Mouse (Mus musculus) cerebellum, postnatal 4 days (tissue): ENCODE measurements around the gene Ighmbp2.

Experiments used
- DNase-seq, 2 experiments: peaks; one replicate each; pipeline ENCODE4 v3.0.0; 2022; ENCODE audit warnings: low spot score in 2 of 2, mixed read lengths in 1 of 2

Ighmbp2 gene

DNA sequence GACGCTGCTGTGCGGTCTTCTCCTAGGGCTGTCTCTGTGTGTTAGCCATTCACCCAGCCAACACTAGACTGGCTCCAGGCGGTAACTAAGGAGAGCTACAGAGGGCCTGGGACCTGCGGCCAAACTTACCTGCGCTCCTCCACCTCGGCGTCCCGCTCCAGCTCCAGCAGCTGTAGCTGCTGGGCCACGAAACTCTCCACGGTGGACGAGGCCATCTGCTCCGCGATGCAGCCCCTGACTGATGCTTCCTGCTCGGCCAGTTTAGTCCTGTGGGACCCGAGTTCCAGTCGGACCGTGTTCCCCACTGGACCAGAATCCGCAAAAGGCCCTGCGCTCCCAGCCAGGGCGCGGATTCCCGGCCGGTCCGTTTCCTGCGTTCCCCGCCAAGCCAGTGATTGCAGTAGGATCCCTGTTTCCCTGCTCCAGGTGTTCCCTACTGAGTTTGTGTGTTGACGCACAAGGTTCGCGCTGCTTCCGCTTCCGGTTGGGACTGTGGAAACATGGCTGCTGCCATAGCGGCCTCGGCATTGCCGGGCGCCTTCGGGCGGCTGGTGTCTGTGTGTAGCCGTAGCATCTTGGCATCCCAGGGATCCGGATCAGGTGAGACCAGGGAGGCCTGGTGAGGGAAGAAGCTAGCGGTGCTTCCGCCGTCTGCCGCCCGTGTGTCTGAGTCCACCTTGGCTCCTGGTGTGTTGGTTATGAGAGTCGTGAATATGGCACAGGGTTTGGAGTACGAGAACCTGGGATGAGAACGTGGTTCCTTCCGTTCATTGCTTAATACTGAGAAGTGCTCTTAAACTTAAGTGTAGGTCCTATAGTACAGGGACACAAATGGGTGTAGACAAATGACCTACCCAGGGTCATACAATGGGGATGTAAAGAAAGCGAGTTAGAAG, at the start of gene Ighmbp2, which contains the start of gene Mrpl21:
Gene Ighmbp2 (minus strand): TSS at position 446 of the 896 bp plus-strand sequence.
Gene Mrpl21 (plus strand): TSS at position 330 of the 896 bp plus-strand sequence.
- peak; percentile 86 to 94 for DNase-seq

DNA sequence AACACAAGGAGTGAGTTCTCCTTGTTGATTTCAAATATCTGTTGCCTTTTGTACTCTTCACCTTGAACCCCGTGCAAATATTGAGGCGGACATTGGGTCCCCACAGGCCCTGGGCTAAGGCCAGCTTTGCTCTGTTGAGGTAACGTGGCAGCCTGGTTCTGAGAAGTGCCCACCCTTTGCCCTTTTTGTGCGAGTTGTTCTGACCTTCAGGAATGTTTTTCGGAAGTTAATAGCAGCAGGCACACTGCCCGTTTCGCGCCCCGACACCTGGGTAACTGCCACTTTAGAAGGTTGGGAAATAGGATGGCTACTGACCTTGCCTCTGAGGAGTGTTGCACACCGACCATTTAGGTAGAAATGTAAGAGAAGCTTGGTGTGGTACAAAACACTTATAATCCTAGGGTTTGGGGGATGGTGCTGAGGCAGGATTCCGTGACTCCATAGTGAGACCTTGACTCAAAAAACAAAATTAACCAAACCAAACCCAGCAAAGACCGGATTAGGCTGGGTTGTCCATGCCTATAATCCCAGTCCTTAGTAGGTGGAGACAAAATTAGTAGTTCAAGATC, 43.7 kb upstream of the Ighmbp2 start:
- DNase-seq: no peak

DNA sequence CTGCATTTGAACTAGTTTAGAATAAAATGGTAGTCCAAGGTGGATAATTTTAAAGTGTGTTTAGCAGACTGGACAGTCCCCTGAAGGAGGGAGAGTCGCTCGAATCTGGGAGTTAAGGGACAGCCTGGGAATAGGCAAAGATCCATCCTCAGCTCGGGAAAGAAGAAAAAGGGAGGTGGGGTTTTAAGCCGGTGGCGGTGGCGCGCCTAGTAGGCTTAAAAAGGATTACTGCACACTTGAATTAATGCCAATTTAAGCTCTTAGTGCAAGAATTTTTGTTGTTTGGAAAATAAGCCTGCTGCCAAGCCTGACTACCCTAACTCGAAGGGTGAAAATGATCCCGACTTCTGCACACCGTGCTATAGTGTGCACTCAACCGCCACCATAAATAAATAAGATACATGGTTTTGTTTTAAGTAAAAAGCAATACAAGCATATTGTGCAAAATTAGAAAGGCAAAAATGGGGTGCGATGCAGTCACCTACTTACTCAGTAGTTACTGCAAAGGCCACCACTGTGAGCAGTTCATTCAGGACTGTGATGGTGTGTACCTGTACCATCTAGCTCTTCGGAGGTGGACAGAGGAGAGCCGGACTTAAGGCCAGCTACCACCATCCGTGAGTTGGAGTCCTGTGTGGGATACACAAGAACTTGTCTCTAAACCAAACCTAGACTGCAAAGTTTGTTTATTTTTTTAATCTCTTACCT, 43.1 kb upstream of the Ighmbp2 start:
- no peak for DNase-seq

DNA sequence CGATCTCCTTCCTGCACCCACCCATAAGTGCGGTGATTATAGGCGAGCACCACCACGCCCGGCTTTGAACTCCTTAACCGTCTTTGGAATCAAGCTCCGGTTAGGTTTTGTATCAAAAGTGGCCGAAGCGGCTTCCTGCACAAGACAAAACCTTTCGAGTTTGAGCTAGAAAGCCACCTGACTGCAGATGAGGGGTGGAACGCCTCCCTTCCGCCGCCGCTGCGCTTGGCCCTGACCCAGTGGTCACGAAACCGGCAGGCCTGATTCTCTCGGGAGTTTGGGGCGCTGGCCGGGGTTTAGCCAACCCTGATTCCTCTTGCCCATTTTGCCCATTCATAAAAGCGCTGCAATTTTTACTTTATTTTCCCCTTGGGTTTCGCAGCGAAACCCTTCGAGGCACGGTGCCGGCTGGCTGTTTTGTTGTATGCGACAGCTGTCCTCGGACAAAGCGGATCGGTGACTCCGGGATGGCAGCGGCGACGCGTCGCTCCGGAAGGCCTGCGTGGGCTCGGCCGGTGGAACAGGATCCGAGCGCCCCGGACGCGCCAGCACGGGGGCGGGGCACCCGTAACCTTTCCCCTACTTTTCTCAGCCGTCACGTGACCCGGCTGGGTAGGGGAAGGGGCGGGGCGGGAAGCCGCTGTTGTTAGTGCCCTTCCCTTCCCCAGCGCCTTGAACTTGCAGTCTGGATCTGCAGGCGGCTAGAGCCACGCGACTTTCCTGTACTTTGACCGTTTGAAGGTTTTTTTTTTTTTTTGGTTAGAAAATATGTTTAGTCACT, 42.3 kb upstream of the Ighmbp2 start:
- DNase-seq: peak; percentile 70 to 87

DNA sequence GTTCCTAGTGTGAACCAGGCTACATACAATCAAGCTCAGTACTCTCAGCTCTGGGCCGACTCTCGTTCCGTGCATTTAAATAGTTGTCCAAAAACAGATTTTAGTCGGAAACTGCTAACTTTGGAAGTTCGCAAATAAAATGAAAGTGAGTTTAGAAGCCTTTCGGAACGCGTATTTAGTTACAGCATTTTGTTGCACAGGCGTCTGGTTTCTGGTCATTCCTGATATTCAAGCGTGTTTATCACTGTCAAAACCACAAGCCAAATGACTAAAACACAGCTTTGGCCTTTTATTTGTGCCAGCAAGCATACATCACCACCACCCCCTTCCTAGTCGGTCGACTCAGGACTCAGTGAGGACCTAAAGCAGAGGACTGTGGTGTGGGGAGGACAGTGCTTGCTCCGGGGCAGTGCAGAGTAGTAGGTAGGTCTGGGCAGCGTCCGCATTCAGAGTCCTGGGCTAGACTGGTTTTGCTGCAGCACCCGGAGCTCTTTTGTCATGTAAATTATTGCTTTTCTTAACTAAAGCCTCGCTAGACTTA, 41.5 kb upstream of the Ighmbp2 start:
- no peak for DNase-seq

DNA sequence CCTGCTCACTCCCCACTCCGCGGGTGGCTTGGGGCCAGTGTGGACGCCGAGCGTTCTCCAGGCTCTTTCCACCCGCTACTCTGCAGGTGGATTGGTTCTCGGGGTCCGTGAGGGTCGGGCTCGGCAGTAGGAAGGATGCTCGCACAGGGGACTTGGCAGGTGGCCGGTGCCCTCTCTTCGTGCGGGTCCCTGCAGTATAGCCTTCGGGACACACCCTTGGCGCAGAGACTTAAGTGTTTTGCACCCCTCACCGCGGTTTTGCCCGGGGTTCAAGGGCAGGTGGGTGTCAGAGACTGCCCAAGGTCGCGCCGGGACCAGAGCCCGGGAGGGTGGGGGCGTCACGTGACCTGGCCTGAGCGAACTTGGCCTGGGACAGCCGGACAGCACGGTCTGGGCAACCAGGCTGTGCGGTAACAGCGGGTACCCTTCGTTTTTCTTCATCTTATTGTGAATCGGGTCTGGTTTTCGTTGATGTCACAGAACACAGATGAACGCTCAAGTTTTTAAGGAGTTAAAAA, 41.0 kb upstream of the Ighmbp2 start:
- peak in 1 of 2 experiments; percentile 40 for DNase-seq

DNA sequence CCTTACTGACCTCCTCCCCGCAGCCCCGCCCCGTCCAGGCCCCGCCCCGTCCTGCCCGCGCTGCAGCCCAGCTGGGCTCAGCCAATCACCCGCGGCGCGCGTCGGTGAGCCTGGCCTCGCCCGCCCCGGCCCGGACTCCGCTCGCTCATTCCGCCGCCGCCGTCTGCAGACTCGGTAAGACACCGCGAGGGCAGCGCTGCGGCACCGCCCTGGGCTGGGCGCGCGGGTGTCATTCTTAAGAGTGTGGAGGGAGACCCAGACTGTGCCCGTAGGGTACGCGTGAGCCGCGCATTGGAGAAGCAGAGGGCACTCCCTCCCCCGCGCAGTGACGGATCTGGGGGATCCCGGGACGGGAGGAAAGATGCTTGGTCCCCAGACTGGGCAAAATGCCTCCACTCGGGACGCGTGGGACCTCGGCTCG, 40.4 kb upstream of the Ighmbp2 start:
- DNase-seq: peak; percentile 30 to 58

DNA sequence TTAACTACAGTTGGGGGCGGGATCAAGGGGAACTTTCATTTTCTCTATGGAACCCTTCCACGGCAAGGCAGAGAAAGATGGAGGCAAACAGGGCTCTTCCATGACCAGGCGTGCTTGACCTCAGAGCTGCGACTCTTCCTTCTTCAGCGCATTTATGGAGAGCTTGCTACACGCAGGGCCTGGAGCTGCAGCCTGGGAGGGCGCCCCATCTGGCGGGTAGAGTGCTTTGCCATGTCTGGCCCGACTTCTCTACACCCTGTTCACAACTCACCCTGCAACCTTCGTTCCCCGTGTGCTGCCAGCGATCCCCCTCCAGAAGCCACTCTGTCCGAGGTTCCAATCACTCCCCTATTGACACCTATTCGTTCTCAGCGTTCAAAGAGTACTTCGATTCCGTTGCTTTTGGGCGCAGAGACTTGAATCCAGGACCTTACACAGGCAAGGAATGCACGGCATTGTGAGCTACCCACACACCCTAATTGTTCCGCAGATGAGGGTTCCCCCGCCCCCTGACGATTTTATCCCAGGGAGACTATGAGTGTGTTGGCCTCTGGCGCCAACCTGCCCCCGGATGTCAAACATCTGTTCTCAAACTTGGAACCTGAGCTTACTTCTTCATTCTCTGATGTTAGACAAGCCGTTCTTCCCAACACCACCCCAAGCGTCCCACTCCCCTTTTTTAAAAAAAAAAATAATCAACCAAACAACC, 39.6 kb upstream of the Ighmbp2 start, which contains the start of gene Cpt1a:
Gene Cpt1a (plus strand): TSS at position 74 of the 709 bp plus-strand sequence.
- DNase-seq: peak in 1 of 2 experiments; percentile 25

DNA sequence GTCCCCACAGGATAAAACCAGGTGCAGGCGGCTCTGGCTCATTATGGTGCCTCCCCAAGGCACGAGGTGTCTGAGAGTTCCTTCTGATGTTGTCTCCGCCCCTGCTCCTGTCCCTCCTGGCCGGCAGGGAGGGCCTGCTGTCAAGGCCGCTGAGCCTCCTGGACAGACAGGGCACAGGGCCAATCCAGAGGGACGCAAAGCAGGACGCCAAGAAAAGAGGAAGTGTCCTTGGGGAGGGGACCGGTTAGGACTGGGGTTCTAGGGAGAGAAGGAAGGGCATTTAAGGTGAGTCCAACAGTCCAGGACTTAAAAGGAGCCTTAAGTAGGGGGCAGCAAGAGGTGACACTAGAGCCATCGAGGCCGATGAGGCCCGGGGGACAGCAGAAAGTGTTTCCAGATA, 38.8 kb upstream of the Ighmbp2 start:
- DNase-seq: no peak

DNA sequence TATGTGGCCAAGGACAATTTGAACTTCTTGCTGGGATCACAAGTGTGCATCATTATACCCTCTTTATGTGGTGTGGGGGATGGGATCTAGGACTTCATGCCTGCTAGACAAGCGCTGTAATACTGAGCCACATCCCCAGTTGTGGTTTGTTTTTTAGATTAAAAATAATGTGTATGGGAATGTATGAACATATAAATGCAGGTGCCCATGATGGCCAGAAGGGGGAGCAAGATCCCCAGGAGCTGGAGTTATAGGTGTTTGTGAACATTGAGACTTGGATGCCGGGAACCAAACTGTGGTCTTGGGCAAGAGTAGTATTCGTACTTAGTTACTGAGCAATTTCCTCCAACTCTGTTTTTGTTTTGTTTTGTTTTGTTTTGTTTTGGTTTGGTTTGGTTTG, 38.0 kb upstream of the Ighmbp2 start:
- DNase-seq: no peak

DNA sequence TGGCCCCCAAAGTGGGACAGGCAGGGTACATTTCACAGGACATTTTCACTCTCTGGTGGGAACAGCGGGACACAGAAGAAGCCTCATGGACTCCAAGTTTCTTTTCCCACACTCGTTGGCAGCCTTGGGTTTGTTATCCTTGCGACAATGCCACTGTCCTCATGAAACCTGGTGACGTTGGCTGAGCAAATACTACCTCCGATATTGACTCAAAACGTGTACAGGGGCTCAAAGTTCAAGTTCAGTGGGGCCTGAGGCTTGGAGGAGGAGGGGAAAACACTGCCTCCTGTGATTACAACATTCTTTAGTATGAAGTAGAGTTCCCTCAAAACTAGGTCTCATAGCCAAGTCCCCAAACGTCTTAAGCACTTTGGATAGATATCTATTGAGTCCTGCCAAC, 37.3 kb upstream of the Ighmbp2 start:
- DNase-seq: no peak

DNA sequence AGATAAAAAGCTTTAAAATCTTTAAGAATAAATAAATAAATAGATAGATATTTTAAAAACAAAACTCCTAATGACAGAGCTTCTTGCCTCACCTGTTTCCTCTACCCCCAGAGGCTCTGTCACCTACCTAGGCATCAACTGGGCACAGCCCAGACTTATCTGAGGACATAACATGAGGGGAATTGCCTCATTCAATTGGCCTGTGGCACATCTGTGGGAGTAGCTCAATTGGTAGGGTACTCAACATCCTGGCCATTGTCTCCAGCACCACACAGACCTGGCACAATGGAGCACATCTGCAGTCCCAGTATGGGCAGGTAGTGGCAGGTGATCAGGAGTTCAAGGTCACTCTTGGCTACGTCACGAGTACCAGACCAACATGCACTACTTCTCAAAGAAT, 36.5 kb upstream of the Ighmbp2 start:
- DNase-seq: no peak

DNA sequence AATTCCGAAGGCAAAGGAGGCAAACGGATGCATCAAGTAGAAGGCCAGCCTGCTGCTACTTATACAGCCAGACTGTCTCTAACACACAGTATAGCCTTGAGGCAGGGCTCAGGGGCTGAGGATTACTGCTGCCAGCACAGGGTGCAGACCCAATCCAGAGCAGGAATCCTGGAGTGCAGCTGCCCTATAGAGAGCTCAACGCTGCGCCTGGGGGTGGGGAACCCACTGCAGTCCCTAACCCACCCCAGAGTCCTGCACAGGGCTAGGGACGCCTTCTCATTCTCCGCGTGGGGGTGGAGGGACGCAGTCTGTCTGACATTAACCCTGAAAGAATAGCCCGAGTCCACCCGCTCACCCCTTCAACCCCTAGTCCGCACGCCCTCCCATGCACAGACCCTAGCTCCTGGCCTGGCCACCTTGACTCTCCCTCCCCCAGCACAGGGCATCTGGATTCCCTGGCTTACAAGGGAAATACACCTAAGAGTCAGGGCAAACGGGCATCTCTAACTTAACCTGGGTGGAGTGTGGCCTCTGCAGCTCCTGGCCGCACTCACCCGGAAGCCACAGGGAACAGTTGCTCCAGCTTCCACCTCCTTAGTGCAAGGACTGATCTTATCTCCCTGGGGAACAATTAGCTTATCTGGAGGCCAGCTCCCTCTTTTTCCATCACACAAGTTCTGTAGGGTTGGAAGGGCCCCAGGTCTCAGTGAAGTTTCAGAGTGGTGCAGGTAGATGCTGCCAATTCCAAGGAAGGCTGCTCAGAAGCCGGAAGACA, 24.5 kb upstream of the Ighmbp2 start:
- DNase-seq: no peak

DNA sequence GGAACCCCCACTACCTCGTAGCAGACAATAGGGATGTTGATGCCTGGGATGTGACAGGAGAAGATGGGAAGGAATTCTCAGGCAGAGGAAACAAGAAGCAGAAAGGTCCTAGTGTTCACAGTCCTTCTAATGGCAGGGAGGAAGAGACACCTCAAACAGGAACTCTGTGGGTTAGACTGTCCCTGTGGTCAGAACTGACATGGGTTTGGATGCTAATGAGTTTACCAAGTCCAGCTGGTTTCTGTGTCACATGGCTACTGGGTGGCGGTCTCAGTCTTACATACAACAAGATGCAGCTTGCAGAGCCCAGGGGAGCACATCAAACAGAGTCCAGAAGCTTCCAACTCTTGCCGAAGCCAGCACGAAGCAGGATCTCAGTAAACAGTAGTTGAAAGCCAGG, 21.2 kb upstream of the Ighmbp2 start:
- DNase-seq: no peak

DNA sequence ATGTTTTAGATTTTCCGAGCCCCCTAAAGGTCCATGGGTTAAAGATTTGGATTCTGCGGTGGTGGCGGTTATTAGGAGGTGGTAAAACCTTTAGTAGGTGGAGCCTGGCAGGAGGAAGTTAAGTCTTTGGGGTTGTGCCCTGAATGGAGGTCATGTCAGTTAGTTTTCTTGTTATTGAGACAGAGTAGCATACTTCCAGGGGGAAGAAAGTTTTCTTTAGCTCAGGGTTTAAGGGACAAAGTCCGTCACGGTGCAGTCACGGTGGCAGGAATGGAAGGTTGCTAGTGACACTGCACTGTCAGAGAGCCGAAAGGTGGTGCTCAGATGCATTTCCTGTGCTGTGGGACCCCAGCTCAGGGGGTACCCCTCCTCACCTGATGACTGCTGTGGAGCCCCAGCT, 15.0 kb upstream of the Ighmbp2 start:
- no peak for DNase-seq

DNA sequence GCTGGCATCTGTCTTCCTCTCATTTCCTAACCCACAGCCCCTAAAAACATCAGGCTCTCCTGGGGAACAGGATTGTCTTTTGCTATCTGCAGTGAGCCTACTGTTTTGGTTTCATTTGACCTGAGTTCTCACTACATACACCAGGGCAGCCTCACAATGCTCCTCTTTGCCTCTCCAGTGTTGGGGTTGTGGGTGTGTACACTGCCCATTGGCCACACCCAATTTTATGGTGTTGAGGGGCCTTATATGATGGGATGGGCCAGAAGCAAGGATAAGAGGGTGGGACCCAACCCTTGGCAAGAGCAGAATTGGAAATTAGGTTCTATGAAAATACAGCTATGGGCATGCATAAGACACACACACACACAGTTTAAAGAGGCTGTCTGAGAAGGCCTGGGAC, 14.2 kb upstream of the Ighmbp2 start:
- no peak for DNase-seq

DNA sequence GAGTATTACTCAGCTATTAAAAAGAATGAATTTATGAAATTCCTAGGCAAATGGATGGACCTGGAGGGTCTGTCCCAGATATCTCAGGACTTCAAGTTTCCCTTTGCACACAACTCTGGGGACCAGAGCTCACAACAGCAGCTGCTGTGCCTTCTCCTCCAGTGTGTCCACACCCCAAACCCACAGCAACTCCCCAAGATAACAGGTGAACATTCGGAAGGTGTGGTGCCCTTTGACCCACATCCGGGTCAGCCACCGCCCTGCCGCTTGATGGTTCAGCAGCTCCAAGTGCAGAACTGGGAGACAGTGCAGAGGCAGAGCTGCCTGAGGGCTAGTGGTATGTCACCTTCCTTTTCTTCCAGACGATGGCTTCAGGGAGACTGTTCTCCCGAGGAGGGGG, 12.4 kb upstream of the Ighmbp2 start:
- DNase-seq: no peak

DNA sequence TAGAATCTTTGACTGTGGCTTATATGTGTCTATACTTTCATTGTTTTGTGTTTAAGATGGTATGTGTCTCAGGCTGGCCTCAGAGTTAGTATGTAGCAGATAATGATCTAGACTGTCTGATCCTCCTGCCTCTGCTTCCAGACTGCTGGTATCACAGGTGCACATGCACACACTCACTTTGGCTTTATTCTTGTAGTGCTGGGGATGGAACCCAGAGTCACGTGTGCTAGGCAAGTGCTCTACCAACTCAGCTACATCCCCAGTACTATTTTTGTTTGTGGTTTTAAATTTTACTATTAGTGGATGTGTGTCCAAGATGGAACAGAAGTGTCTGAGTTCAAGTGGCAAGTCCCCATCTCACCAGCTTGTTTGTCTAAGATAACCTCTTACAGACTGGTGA, 10.2 kb upstream of the Ighmbp2 start:
- no peak for DNase-seq

DNA sequence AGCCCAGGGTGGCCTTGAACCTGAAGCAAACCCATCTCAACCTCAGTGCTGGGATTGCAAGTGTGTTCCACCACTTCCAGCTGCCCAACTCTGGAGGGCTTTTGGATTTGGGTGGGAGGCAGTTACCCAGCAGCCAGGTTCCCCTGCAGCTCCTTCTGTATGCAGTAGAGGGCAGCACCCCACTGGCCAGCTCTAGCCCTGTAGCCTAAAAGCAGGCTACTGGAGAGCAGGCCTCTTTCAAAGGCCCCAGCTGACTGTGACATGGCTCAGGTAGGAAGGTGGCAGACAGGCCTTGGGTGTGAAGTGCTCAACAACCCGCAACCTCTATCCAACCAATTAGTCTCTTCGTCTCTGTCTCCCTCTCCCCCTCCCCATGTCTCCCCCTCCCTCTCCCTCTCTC, 9.2 kb upstream of the Ighmbp2 start:
- DNase-seq: peak; percentile 44 to 67

DNA sequence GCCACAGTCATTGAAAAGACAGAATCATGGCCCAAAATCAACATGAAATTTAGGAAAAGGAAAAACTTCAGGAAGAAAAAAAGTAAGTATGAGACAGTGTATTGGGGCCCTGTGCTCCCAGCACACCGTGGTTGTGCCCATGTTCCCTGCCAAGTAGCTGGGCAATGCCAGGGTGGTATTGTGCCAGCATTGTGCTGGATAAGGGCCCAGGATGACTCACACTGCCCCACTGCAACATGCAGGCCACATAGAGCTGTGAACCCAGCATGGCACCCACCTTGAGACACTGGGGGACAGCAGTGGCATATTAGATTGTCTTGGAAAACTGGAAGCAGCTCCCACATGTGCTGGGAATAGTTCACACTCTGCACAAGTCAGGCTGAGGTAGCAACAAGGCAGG, 6.2 kb upstream of the Ighmbp2 start:
- no peak for DNase-seq
